Mouse (Mus musculus): ENCODE results near the gene Spata13. TPM values are rescaled to one million over a fixed set of nuclear protein-coding genes. Genes with fewer than 3 reads are reported as not detected.

The Spata13 gene
- polyA plus RNA-seq, 1 experiment from 2014 or later, result 2.9 TPM

- no peak for ATAC-seq
- CTCF ChIA-PET, result interaction anchor here (8.3 kb wide), 1 partner anchor 14 kb away, joined by 39 read pairs; no protein-coding TSS in a partner anchor
Measured at GRCm38 (mm10) chr14:60756271-60756670, 122.5 kb downstream of the Spata13 start.

DNA sequence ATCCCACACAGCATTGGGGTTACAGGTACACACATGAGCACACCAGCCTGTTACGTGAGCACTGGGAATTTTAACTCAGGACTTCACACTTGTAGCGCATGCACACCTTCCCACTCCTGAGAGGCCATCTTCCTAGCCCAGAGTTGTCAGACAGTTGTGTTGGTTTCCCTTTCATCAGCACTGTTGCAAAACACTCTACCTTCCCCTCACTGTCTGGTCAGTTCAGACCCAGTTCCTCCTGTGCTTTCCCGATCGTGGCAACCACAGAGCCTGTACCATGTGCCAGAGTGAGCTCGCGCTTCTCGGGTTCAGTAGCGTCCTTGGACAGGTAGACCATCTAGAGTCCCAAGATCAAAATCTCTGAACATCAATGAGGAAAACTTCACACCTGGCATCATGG lies 123.5 kb downstream of the Spata13 start:
- no peaks in the 10 kb centered on the region for H3K27me3 ChIP-seq
- ChIA-PET POLR2A (no interaction called here), CTCF (interaction anchor here (8.3 kb wide), 1 partner anchor 13 kb away, joined by 39 read pairs; no protein-coding TSS in a partner anchor)
- ATAC-seq (no peak), DNase-seq (ENCODE audit: low read depth, low spot score) (no peak)
- TF ChIP-seq CTCF (IDR thresholded peaks at IDR 0.05), result no peak
- in situ Hi-C loops (cut with MboI; ENCODE audit: low pct_unique_long_range_greater_than_20kb), result no loop called here

More at GRCm38 (mm10) chr14:60756271-60756670, 122.5 kb downstream of the Spata13 start:
- no peaks in the 10 kb centered on the region for H3K27me3 ChIP-seq
- in situ Hi-C loops (cut with MboI; ENCODE audit: low pct_unique_long_range_greater_than_20kb), result no loop called here
- POLR2A ChIA-PET, result no interaction called here
- no peak for DNase-seq (ENCODE audit: low read depth, low spot score)
- TF ChIP-seq CTCF (IDR thresholded peaks at IDR 0.05), result no peak

GRCm38 (mm10) chr14:60757722-60758121 lies 123.9 kb downstream of the Spata13 start:
- DNase-seq (ENCODE audit: low read depth, low spot score), result no peak
- ATAC-seq, result no peak
- H3K27me3 ChIP-seq, result no peaks in the 10 kb centered on the region
- no peak for TF ChIP-seq CTCF (IDR thresholded peaks at IDR 0.05)
- in situ Hi-C loops (cut with MboI; ENCODE audit: low pct_unique_long_range_greater_than_20kb), result no loop called here
- ChIA-PET CTCF (interaction anchor here (8.3 kb wide), 1 partner anchor 12 kb away, joined by 39 read pairs; no protein-coding TSS in a partner anchor), POLR2A (no interaction called here)

- no peak for TF ChIP-seq CTCF (IDR thresholded peaks at IDR 0.05)
- ChIA-PET POLR2A (no interaction called here), CTCF (interaction anchor here (0.8 to 8.3 kb wide), 2 partner anchors 9 to 11 kb away, joined by 3 to 39 read pairs; no protein-coding TSS in a partner anchor)
- in situ Hi-C loops (cut with MboI; ENCODE audit: low pct_unique_long_range_greater_than_20kb), result no loop called here
- ATAC-seq, result no peak
- DNase-seq (ENCODE audit: low read depth, low spot score), result no peak
- H3K27me3 ChIP-seq, result no peaks in the 10 kb centered on the region
Measured at GRCm38 (mm10) chr14:60759097-60759496, 125.3 kb downstream of the Spata13 start.

- ChIA-PET CTCF (interaction anchor here (1.3 to 8.3 kb wide), 2 partner anchors 8 to 15 kb away, joined by 3 to 39 read pairs; no protein-coding TSS in a partner anchor), POLR2A (no interaction called here)
- DNase-seq (ENCODE audit: low read depth, low spot score), result no peak
- H3K27me3 ChIP-seq, result no peaks in the 10 kb centered on the region
- TF ChIP-seq CTCF (IDR thresholded peaks at IDR 0.05), result no peak
- ATAC-seq, result no peak
- in situ Hi-C loops (cut with MboI; ENCODE audit: low pct_unique_long_range_greater_than_20kb), result no loop called here
Measured at GRCm38 (mm10) chr14:60761801-60762200, 128.0 kb downstream of the Spata13 start.

DNA sequence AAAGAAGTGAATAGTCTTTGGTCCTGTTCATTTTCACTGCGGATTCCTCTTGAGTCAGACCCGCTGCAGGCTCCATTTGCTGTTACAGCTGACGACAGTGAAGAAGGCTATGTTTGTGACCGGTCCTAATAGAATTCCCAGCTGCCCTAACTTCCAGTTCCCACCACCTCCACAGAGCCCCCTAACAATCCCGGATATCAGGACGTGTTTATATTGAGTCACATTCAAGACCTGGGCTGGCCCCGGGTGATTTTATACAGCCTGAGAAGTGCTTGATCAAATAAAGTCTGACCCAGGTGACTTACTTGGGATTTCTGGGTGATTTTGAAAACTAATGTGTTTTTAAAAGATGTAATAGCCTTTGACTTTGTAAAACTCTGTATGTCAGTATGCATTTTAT lies 129.0 kb downstream of the Spata13 start:
- ATAC-seq (no peak), DNase-seq (ENCODE audit: low read depth, low spot score) (no peak)
- no peak for TF ChIP-seq CTCF (IDR thresholded peaks at IDR 0.05)
- CTCF ChIA-PET, result no interaction called here
- POLR2A ChIA-PET, result no interaction called here
- no peaks in the 10 kb centered on the region for H3K27me3 ChIP-seq
- in situ Hi-C loops (cut with MboI; ENCODE audit: low pct_unique_long_range_greater_than_20kb), result no loop called here

DNA sequence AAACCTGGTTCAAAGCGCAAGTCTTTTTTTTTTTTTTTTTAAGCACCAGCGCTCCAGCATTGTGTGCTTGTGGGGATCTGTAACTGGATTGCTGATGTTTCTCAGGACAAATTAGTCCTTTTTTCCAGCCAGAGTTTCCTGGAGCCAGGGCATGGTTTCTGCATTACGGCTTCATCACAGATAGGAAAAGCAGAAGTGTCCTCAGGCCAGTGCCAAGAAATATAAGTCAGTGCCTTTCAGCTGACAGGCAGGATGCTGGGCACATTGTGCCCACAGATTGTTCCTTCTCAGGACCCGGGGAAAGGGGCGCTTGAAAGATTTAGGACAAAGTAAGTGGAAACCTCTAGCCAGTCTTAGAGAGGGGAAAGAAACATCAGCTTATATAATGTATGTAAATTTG lies 129.9 kb downstream of the Spata13 start:
- POLR2A ChIA-PET, result no interaction called here
- in situ Hi-C loops (cut with MboI; ENCODE audit: low pct_unique_long_range_greater_than_20kb), result no loop called here
- CTCF ChIA-PET, result no interaction called here

GRCm38 (mm10) chr14:60764526-60764925 lies 130.7 kb downstream of the Spata13 start:
- no peaks in the 10 kb centered on the region for H3K27me3 ChIP-seq
- POLR2A ChIA-PET, result no interaction called here
- ATAC-seq (no peak), DNase-seq (ENCODE audit: low read depth, low spot score) (no peak)
- CTCF ChIA-PET, result interaction anchor here (2.4 kb wide), 1 partner anchor 53 kb away, joined by 11 read pairs; no protein-coding TSS in a partner anchor
- in situ Hi-C loops (cut with MboI; ENCODE audit: low pct_unique_long_range_greater_than_20kb), result no loop called here
- TF ChIP-seq CTCF (IDR thresholded peaks at IDR 0.05), result no peak

More for the DNA sequence above, 129.9 kb downstream of the Spata13 start:
- TF ChIP-seq CTCF (IDR thresholded peaks at IDR 0.05), result no peak
- DNase-seq (ENCODE audit: low read depth, low spot score) (no peak), ATAC-seq (no peak)
- no peaks in the 10 kb centered on the region for H3K27me3 ChIP-seq

DNA sequence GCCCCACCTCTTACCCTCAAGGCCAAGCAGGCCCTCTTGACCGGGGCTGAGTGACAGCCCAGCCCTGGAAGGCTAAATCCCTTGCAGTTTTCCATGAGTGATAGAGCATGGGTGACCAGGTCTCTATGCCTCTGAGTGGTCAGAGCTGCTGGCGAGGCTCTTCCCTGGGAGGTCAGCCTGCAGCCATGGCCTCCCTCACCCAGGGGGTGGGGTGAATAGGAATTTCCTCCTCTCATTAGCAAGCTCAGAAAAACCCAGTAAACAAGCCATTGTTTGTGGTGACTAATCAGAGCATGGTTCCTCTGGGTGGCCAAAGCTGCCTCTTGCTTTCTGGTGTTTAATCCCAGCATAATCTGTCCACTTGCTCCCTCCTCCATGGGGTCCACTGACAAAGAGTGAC lies 131.2 kb downstream of the Spata13 start:
- no peaks in the 10 kb centered on the region for H3K27me3 ChIP-seq
- peak; percentile 71 for DNase-seq (ENCODE audit: low read depth, low spot score)
- CTCF ChIA-PET, result interaction anchor here (2.4 kb wide), 1 partner anchor 53 kb away, joined by 11 read pairs; no protein-coding TSS in a partner anchor
- in situ Hi-C loops (cut with MboI; ENCODE audit: low pct_unique_long_range_greater_than_20kb), result no loop called here
- peak; percentile 79 for ATAC-seq
- POLR2A ChIA-PET, result no interaction called here
- no peak for TF ChIP-seq CTCF (IDR thresholded peaks at IDR 0.05)

DNA sequence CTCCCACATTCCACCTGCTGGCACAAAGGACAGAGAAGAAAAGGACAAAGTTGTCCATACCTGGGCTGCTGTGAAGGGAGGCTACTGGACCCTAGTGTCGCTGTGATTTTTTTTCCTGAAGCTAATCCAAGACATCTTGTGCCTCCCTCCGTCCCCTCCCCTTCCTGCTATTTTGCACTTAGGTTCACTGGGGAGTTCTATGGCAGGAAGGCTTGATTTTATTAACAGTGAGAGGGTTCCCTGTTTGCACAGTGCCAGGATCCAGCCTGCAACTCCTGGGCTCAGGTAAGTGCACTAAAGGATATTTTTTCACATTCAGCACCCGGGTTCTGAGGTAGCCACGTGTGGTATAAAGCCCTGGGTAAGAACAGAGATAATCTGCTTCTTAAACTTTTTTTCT lies 134.1 kb downstream of the Spata13 start, which contains the start of gene C1qtnf9:
TSS of gene C1qtnf9 (plus strand) at position 251 of the 400 bp plus-strand sequence.
- DNase-seq (ENCODE audit: low read depth, low spot score) (no peak), ATAC-seq (no peak)
- ChIA-PET POLR2A (no interaction called here), CTCF (no interaction called here)
- no peaks in the 10 kb centered on the region for H3K27me3 ChIP-seq
- TF ChIP-seq CTCF (IDR thresholded peaks at IDR 0.05), result no peak
- in situ Hi-C loops (cut with MboI; ENCODE audit: low pct_unique_long_range_greater_than_20kb), result no loop called here

- no peak for TF ChIP-seq CTCF (IDR thresholded peaks at IDR 0.05)
- H3K27me3 ChIP-seq, result no peaks in the 10 kb centered on the region
- in situ Hi-C loops (cut with MboI; ENCODE audit: low pct_unique_long_range_greater_than_20kb), result no loop called here
- DNase-seq (ENCODE audit: low read depth, low spot score) (no peak), ATAC-seq (no peak)
- ChIA-PET POLR2A (no interaction called here), CTCF (interaction anchor here (0.8 to 4.0 kb wide), 8 partner anchors 12 to 57 kb away, joined by 3 to 46 read pairs (median 16); partner anchors contain the start of gene Mipep)
Measured at GRCm38 (mm10) chr14:60769340-60769739, 135.5 kb downstream of the Spata13 start.

Measured in Patski (cell line).